Mouse (Mus musculus) Patski (cell line): ENCODE data around the gene Nuak1. TPM values are rescaled to one million over a fixed set of nuclear protein-coding genes. Genes with fewer than 3 reads are reported as not detected.

Experiments used
- ATAC-seq: fragments of 100-300 bp; one replicate; pipeline ENCODE4 v1.8.0; 2021
- CTCF ChIA-PET: fragments of 350-600 bp; sonication (Branson Sonifier 250); formaldehyde crosslinking; loops from one replicate; lab custom pipeline; 2022; ENCODE audit warnings: inconsistent platforms; lab: Charles Lee
- POLR2A ChIA-PET: fragments of 350-600 bp; sonication (Branson Sonifier 250); formaldehyde crosslinking; loops from one replicate; lab custom pipeline; 2022; ENCODE audit warnings: antibody characterized with exemption, inconsistent platforms; lab: Charles Lee
- DNase-seq: peaks from one replicate; pipeline ENCODE4 v3.0.0-alpha.2; 2011; ENCODE audit warnings: low read depth, low spot score
- H3K27me3 ChIP-seq: fragments of 371-371 bp; one replicate; pipeline ENCODE4 v1.5.1; 2021
- CTCF ChIP-seq: fragments of 100-300 bp; IDR thresholded peaks from one replicate; pipeline ENCODE4 v1.5.1; 2021
- in situ Hi-C: fragments of 300-500 bp; cut with MboI; formaldehyde crosslinking; loops from 3 replicates; pipeline ENCODE4 v1.11.1; 2018; ENCODE audit warnings: low pct_unique_long_range_greater_than_20kb, mixed read lengths
- polyA plus RNA-seq: library from polyadenylated mRNA; unstranded; gene quantifications from one replicate; pipeline ENCODE4 v1.2.3, GENCODE M21; 2021

Nuak1 gene
- polyA plus RNA-seq, 1 experiment from 2014 or later, result 31.4 TPM

GRCm38 (mm10) chr10:84372161-84373095 is 68.0 kb downstream of the Nuak1 start:
- ATAC-seq, result no peak
- no peak for TF ChIP-seq CTCF
- POLR2A ChIA-PET, result interaction anchor here (0.6 kb wide), 1 partner anchor 129 kb away, joined by 3 read pairs; no protein-coding TSS in a partner anchor

DNA sequence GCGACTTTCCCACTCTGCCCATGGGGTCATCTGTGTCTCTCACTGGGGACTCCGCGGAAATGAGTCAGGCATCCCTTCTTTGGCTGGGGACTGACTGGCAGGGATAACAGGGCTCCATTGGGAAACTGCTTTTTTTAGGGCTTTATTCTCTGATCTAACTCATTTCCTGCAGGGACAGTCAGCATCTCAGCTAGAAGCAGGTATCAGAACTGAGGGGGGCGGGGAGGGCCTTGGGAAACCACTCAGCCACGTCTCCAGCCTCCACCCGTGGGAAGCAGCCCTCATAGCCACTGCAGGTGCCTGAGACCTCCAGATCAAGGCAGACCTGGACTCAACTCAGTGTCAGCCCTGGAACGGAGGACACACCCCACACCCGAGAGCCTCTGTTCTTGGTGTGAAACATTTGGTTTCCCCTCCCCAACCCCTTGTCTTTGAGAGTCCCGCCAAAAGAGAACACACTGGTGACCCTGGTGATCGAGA is 68.7 kb downstream of the Nuak1 start:
- H3K27me3 ChIP-seq, result no peaks in the 10 kb centered on the region
- TF ChIP-seq CTCF, result no peak
- no peak for DNase-seq
- in situ Hi-C loops, result no loop called here
- CTCF ChIA-PET, result no interaction called here
- no peak for ATAC-seq
- POLR2A ChIA-PET, result interaction anchor here (0.6 kb wide), 1 partner anchor 128 kb away, joined by 3 read pairs; no protein-coding TSS in a partner anchor

More at GRCm38 (mm10) chr10:84372161-84373095, 68.0 kb downstream of the Nuak1 start:
- no peak for DNase-seq
- CTCF ChIA-PET, result no interaction called here
- H3K27me3 ChIP-seq, result no peaks in the 10 kb centered on the region
- in situ Hi-C loops, result no loop called here

DNA sequence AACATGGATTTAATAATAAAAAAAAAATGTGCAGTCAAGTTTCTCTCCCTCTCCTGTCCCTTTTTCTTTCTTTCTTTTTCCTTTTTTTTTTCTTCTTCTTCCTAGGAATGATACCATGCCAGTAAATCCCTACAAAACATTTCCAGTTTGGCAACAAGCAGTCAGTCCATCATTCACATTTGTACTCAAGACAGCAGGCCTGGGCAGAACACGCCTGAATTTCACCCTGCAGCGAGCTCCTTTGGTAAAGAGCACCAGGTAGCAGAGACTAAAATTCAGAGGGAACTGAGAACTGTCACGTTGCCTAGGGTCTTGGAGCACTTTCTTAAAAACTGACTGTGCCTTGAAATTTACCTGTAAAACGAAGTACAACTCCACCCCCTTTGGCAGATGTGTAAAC is 69.2 kb downstream of the Nuak1 start:
- no peak for TF ChIP-seq CTCF
- ChIA-PET POLR2A (no interaction called here), CTCF (no interaction called here)
- DNase-seq (no peak), ATAC-seq (no peak)
- in situ Hi-C loops, result no loop called here
- H3K27me3 ChIP-seq, result no peaks in the 10 kb centered on the region

DNA sequence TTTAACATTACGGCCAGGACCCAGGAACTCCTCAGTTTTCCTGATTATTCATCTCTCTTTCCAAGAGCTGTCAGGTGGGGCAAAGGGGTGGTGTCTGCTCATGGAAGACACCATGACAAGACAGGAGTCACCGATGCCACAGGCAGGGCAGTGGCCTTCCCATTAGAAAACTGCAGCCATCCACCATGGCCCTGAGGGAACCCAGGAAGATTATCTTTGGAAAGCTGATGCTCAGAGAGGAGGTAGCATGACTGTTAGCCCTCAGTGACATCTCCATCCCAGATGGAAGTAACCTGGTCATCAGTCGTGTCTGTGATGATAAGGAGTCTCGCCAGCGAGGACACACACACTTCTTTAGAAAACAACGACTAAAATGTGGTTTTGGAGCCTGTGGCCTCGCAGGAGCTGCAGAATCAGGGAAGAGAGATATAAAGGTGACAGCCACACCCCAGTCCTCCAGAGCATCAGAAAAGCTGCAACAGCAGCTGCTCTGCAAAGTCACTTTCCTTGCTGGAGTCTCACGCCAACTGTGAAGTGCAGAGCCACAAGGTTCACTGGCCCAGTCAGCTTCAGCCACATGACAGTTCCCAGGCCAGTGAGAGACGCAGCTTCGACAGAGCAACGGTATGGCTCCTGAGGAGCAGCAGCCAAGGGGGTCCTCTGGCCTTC is 70.6 kb downstream of the Nuak1 start:
- ChIA-PET CTCF (no interaction called here), POLR2A (no interaction called here)
- no peaks in the 10 kb centered on the region for H3K27me3 ChIP-seq
- DNase-seq (no peak), ATAC-seq (no peak)
- TF ChIP-seq CTCF, result no peak
- in situ Hi-C loops, result no loop called here

GRCm38 (mm10) chr10:84368185-84368584 is 72.2 kb downstream of the Nuak1 start:
- in situ Hi-C loops, result no loop called here
- CTCF ChIA-PET, result no interaction called here
- no peaks in the 10 kb centered on the region for H3K27me3 ChIP-seq
- POLR2A ChIA-PET, result no interaction called here
- DNase-seq (no peak), ATAC-seq (no peak)
- TF ChIP-seq CTCF, result no peak

DNA sequence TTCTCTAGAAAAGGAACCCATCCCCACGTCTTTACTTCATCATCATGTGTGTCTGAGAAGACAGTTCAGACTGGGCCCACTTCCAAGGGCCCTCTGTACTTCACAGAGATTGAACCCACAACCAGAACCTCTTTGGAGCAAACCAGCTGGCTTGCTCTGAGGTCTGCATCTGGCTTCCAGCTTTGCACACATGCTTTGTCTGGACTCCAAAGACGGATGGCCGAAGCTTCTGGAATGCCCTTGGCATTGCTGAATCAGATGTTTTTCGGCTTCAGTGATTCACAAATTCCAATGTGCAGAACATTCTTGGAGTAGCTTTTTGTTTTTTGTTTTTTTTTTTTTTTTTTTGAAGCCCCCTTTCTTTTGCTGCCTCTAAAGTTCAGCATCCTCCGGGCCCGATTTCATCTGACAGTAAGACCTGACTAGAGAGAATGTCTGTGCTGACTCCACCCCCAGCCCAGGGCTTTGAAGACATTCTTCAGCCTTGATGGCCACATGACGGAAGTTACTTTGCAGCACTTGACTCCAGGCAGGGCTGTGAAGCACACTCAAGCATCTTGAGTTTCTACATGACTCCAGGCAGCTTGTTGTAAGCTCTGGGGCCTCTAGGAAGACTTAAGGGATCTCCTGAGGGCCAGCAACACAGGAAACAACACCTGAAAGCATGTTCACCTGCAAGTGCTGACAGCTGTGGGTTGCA is 75.1 kb downstream of the Nuak1 start:
- POLR2A ChIA-PET, result interaction anchor here (0.7 kb wide), 1 partner anchor 36 kb away, joined by 3 read pairs; no protein-coding TSS in a partner anchor
- in situ Hi-C loops, result no loop called here

GRCm38 (mm10) chr10:84363833-84364232 is 76.6 kb downstream of the Nuak1 start:
- in situ Hi-C loops, result no loop called here
- POLR2A ChIA-PET, result interaction anchor here (0.6 kb wide), 1 partner anchor 8 kb away, joined by 4 read pairs; no protein-coding TSS in a partner anchor

More for the DNA sequence above, 75.1 kb downstream of the Nuak1 start:
- no peaks in the 10 kb centered on the region for H3K27me3 ChIP-seq
- no peak for ATAC-seq
- DNase-seq, result no peak
- no peak for TF ChIP-seq CTCF
- CTCF ChIA-PET, result interaction anchor here (1.1 kb wide), 1 partner anchor 10 kb away, joined by 3 read pairs; no protein-coding TSS in a partner anchor

DNA sequence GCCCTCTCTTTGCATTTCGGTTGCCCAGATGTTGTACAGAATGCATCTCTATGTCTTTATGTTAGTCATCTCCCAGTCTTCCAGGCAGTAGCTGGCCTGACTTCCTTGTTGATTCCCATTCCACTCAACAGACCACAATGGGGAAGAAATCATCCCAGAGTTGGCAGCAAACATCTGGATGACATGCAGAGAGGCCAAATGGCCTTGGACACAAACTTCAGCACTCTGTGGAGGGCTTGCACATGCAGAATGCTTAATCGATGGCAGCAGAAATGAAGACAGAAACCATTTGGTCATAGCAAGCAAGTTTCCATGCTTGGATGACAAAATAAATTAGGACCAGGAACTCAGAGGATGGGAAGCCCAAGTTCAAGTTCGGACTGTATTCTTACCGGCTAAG is 79.4 kb downstream of the Nuak1 start:
- in situ Hi-C loops, result no loop called here
- CTCF ChIA-PET, result no interaction called here
- ATAC-seq (no peak), DNase-seq (no peak)
- POLR2A ChIA-PET, result interaction anchor here (0.5 kb wide), 1 partner anchor 380 kb away, joined by 3 read pairs; no protein-coding TSS in a partner anchor
- TF ChIP-seq CTCF, result no peak
- no peaks in the 10 kb centered on the region for H3K27me3 ChIP-seq

More at GRCm38 (mm10) chr10:84363833-84364232, 76.6 kb downstream of the Nuak1 start:
- H3K27me3 ChIP-seq, result no peaks in the 10 kb centered on the region
- TF ChIP-seq CTCF, result no peak
- ATAC-seq, result no peak
- DNase-seq, result no peak
- CTCF ChIA-PET, result no interaction called here

- TF ChIP-seq CTCF, result no peak
- DNase-seq, result no peak
- ATAC-seq, result no peak
- CTCF ChIA-PET, result no interaction called here
- no peaks in the 10 kb centered on the region for H3K27me3 ChIP-seq
- in situ Hi-C loops, result no loop called here
- POLR2A ChIA-PET, result interaction anchor here (0.5 kb wide), 1 partner anchor 380 kb away, joined by 3 read pairs; no protein-coding TSS in a partner anchor
Observed at GRCm38 (mm10) chr10:84360391-84360790, 80.0 kb downstream of the Nuak1 start.

DNA sequence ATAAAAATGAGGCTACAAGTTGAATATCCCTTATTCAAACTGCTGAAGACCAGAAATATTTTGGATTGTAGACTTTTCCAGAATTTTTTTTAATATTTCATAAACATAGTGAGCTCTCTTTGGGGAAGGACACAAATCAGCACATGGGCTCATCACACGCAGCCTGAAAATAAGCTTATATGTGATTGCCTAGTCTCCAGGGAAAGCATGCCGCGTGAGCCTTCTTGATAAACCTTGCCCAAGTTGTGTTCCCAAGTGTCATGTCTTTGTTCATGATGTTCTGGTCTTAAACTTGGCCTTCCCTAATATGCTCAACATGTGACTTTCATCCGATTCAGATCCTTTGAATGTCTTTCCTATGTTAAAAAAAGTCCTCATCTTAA is 81.7 kb downstream of the Nuak1 start:
- POLR2A ChIA-PET, result no interaction called here
- no peak for DNase-seq
- no peak for TF ChIP-seq CTCF

More for the DNA sequence above, 81.7 kb downstream of the Nuak1 start:
- in situ Hi-C loops, result no loop called here
- ATAC-seq, result no peak
- CTCF ChIA-PET, result no interaction called here
- no peaks in the 10 kb centered on the region for H3K27me3 ChIP-seq
